Mouse (Mus musculus) C2C12 (cell line): Measurements from ENCODE around the gene Ppm1e.

ENCODE experiments used
- CEBPB ChIP-seq: IDR thresholded peaks from one replicate; pipeline ENCODE4 v1.6.1; 2011; ENCODE audit warnings: low read depth, mild to moderate bottlenecking, control low read depth, moderate library complexity
- CTCF ChIP-seq: IDR thresholded peaks from one replicate; pipeline ENCODE4 v1.5.1; 2011; ENCODE audit not compliant: control insufficient read depth, insufficient read depth, insufficient read length
- MAX ChIP-seq: IDR thresholded peaks from one replicate; pipeline ENCODE4 v1.6.1; 2011; ENCODE audit warnings: mild to moderate bottlenecking, control low read depth
- USF1 ChIP-seq: IDR thresholded peaks from one replicate; pipeline ENCODE4 v1.6.1; 2011; ENCODE audit warnings: low read depth, mild to moderate bottlenecking, control low read depth, moderate library complexity

DNA sequence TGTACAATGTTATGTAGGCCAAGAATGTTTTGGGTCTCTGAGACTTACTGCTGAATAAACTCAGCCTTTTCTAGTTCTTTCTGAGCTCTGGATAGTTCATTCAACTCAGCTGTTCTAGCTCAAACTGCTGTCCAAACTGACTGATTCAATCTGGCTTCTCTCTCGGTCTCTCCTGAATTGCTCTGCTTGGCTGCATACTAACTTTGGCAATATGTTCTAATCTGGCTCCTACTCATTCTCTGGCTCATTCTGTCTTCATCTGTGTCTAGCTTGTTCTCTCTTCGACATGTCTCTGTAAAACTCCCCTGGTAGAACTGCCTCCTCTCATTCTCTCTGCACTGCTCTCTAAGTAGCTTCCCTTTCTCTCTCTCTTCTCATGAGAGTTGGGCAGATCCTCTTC, 72.6 kb downstream of the Ppm1e start:
- TF ChIP-seq CTCF (no peak), CEBPB (no peak), MAX (no peak), USF1 (no peak)
